Mouse (Mus musculus): Measurements from ENCODE around the gene Cul5.

The Cul5 gene

DNA sequence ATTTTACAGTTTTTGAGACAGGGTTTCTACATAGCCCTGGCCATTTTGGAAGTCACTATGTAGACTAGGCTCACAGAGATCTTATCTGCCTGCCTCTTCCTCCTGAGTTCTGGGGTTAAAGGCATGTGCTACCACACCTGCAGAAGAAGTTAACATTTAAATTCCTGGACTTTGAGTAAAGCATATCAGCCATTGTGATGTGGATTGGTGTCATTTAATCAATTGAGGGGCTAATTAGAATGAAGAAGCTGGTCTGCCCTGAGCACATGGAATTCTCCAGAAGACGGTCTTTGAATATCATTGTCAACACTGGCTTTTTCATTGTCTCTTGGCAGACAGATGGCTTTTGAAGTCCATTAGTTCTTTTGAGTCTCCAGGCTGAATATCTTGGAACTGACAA, 11.0 kb upstream of the Cul5 start:
- Histone ChIP-seq H3K27me3 (ENCODE audit: insufficient read depth, low read length) (no peaks in the 10 kb centered on the region), H3K4me1 (replicated peaks; ENCODE audit: low read depth, low read length) (peaks cover 18% of the 10 kb centered on the region), H3K36me3 (ENCODE audit: insufficient read depth, low read length) (no peaks in the 10 kb centered on the region), H3K9me3 (ENCODE audit: low read length) (peaks cover 10% of the 10 kb centered on the region), H3K4me3 (replicated peaks; ENCODE audit: low read length) (no peak overlapping the region)
- no peak for TF ChIP-seq POU5F1 (IDR thresholded peaks at IDR 0.05; ENCODE audit: borderline replicate concordance, low read length)
- peak; percentile 87 for TF ChIP-seq NANOG (IDR thresholded peaks at IDR 0.05; ENCODE audit: borderline replicate concordance, low read length)

DNA sequence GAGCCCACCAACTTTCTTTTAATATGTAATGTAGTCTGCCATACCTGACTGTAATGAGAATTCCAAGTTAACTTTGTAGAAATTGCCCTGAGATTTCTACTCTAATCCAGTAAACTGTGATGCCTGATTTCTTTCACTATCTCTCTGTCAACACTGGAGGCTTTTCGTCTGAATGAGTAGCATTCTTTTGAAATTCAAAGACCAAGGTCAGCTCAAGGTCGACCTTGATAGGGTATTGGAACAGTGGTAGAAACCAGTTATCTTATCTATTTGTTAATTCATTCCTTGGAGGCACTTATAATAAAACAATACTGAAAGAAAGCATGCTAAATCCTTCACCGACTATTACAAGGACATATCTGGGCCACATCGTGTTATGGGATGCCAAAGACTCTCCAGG, 7.1 kb upstream of the Cul5 start:
- TF ChIP-seq CTCF (conservative IDR thresholded peaks at IDR 0.05; ENCODE audit: low read length): no peak
- no peak for TF ChIP-seq NANOG (IDR thresholded peaks at IDR 0.05; ENCODE audit: borderline replicate concordance, low read length)
- no peak for TF ChIP-seq POU5F1 (IDR thresholded peaks at IDR 0.05; ENCODE audit: borderline replicate concordance, low read length)

DNA sequence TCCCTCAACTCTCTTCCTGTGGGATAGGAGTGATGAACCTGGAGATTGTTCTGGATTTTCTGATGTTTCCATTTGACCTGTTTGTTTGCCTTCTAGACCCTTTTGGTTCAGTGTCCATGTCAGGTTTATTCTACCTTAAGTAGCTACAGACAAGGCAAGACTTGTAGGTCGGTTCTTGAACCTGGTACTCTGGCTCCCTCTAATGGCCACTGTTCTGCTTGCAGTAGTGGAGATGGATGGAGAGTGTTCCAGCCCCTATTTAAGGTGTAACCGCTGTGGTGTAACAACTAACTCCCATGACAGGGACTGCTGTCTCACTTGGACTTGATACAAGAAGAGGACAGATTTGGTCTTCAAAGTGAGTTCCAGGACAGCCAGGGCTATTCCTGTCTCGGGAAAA, 3.8 kb upstream of the Cul5 start:
- H3K36me3 ChIP-seq (ENCODE audit: insufficient read depth, low read length): no peaks in the 10 kb centered on the region
- no peaks in the 10 kb centered on the region for H3K27me3 ChIP-seq (ENCODE audit: insufficient read depth, low read length)
- no peak overlapping the region for H3K4me3 ChIP-seq (replicated peaks; ENCODE audit: low read length)
- peaks cover 11% of the 10 kb centered on the region for H3K9me3 ChIP-seq (ENCODE audit: low read length)
- H3K4me1 ChIP-seq (replicated peaks; ENCODE audit: low read depth, low read length): peaks cover 34% of the 10 kb centered on the region
- TF ChIP-seq CTCF (conservative IDR thresholded peaks at IDR 0.05; ENCODE audit: low read length) (peak; percentile 86), POU5F1 (IDR thresholded peaks at IDR 0.05; ENCODE audit: borderline replicate concordance, low read length) (no peak)

More for the DNA sequence above, 7.1 kb upstream of the Cul5 start:
- H3K4me3 ChIP-seq (replicated peaks; ENCODE audit: low read length): no peak overlapping the region
- no peaks in the 10 kb centered on the region for H3K27me3 ChIP-seq (ENCODE audit: insufficient read depth, low read length)
- no peaks in the 10 kb centered on the region for H3K36me3 ChIP-seq (ENCODE audit: insufficient read depth, low read length)
- H3K4me1 ChIP-seq (replicated peaks; ENCODE audit: low read depth, low read length): peaks cover 31% of the 10 kb centered on the region
- H3K9me3 ChIP-seq (ENCODE audit: low read length): peaks cover 11% of the 10 kb centered on the region

GRCm38 (mm10) chr9:53667020-53667669, 2.7 kb downstream of the Cul5 start:
- Histone ChIP-seq H3K36me3 (ENCODE audit: insufficient read depth, low read length) (peaks cover 19% of the 10 kb centered on the region), H3K9me3 (ENCODE audit: low read length) (no peaks in the 10 kb centered on the region), H3K4me1 (replicated peaks; ENCODE audit: low read depth, low read length) (peaks cover 50% of the 10 kb centered on the region), H3K4me3 (replicated peaks; ENCODE audit: low read length) (peak overlapping the region; percentile 96), H3K27me3 (ENCODE audit: insufficient read depth, low read length) (no peaks in the 10 kb centered on the region)
- 0 out of 2 replicates have a peak, but pooled peaks have one; percentile 4 for TF ChIP-seq CTCF (conservative IDR thresholded peaks at IDR 0.05; ENCODE audit: low read length)
- no peak for TF ChIP-seq NANOG (IDR thresholded peaks at IDR 0.05; ENCODE audit: borderline replicate concordance, low read length)

- peak overlapping the region; percentile 96 for H3K4me3 ChIP-seq (replicated peaks; ENCODE audit: low read length)
- peaks cover 50% of the 10 kb centered on the region for H3K4me1 ChIP-seq (replicated peaks; ENCODE audit: low read depth, low read length)
- TF ChIP-seq POU5F1 (IDR thresholded peaks at IDR 0.05; ENCODE audit: borderline replicate concordance, low read length): no peak
- no peak for TF ChIP-seq NANOG (IDR thresholded peaks at IDR 0.05; ENCODE audit: borderline replicate concordance, low read length)
- TF ChIP-seq CTCF (conservative IDR thresholded peaks at IDR 0.05; ENCODE audit: low read length): no peak
- H3K36me3 ChIP-seq (ENCODE audit: insufficient read depth, low read length): peaks cover 21% of the 10 kb centered on the region
- H3K9me3 ChIP-seq (ENCODE audit: low read length): no peaks in the 10 kb centered on the region
- no peaks in the 10 kb centered on the region for H3K27me3 ChIP-seq (ENCODE audit: insufficient read depth, low read length)
Observed at GRCm38 (mm10) chr9:53666665-53667019, 3.2 kb downstream of the Cul5 start.

DNA sequence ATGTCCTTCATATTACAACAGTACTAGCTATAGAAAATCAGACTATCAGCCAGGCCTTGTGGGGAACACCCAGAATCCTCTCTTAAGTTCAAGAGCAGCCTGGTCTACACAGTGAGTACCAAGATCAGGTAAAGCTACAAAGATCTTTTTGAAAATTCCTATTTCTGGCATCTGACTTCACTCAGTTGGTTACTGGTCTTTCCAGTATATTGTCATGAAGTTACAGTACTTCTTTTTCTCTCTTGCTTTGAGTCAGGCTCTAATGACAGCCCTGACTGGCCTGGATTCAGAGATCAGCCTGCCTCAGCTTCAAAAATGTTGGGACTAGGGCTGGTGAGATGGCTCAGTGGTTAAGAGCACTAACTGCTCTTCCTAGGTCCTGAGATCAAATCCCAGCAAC, 4.4 kb downstream of the Cul5 start:
- H3K36me3 ChIP-seq (ENCODE audit: insufficient read depth, low read length): peaks cover 24% of the 10 kb centered on the region
- peaks cover 45% of the 10 kb centered on the region for H3K4me1 ChIP-seq (replicated peaks; ENCODE audit: low read depth, low read length)
- TF ChIP-seq CTCF (conservative IDR thresholded peaks at IDR 0.05; ENCODE audit: low read length) (no peak), POU5F1 (IDR thresholded peaks at IDR 0.05; ENCODE audit: borderline replicate concordance, low read length) (no peak), NANOG (IDR thresholded peaks at IDR 0.05; ENCODE audit: borderline replicate concordance, low read length) (no peak)
- no peaks in the 10 kb centered on the region for H3K27me3 ChIP-seq (ENCODE audit: insufficient read depth, low read length)
- no peaks in the 10 kb centered on the region for H3K9me3 ChIP-seq (ENCODE audit: low read length)
- no peak overlapping the region for H3K4me3 ChIP-seq (replicated peaks; ENCODE audit: low read length)

DNA sequence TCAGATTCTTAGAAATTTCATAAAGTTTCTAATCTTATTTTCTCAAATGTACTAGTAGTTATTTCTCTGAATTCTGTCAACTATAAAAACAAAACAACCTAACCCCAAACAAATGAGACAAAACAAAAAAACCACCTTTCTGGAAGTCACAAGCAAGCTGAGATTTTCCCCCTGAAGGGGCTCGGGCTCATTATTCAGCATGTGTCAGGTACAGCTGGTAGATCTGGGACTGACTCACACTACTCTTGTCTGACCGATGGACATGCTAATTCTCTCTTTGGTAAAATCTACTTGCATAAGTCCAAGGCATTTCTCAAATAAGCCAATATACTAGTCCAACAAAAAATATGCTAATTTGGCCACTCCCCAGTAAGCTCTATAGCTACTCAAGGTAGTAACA, 5.0 kb downstream of the Cul5 start:
- no peaks in the 10 kb centered on the region for H3K9me3 ChIP-seq (ENCODE audit: low read length)
- H3K4me3 ChIP-seq (replicated peaks; ENCODE audit: low read length): no peak overlapping the region
- H3K27me3 ChIP-seq (ENCODE audit: insufficient read depth, low read length): no peaks in the 10 kb centered on the region
- no peak for TF ChIP-seq NANOG (IDR thresholded peaks at IDR 0.05; ENCODE audit: borderline replicate concordance, low read length)
- TF ChIP-seq POU5F1 (IDR thresholded peaks at IDR 0.05; ENCODE audit: borderline replicate concordance, low read length): no peak
- no peak for TF ChIP-seq CTCF (conservative IDR thresholded peaks at IDR 0.05; ENCODE audit: low read length)
- H3K4me1 ChIP-seq (replicated peaks; ENCODE audit: low read depth, low read length): peaks cover 39% of the 10 kb centered on the region
- H3K36me3 ChIP-seq (ENCODE audit: insufficient read depth, low read length): peaks cover 24% of the 10 kb centered on the region

DNA sequence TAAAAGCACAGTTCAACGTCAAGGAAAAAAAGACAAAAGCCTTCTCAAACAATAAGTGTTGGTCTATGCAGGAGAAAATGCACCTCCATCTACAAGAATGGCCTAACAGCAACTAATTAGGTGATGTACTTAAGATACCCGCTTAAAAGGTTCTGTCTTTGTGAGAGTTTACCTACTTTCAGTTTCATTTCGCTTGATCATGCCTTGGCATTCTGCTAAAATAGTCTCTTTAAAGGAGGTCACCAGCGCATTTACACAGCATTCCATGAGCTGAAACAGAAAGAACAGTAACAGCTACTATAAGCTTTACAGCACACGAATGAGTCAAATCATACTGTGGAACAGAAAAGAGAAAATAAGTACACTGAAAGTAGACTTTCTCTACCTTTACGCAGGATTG, 35.0 kb downstream of the Cul5 start:
- no peaks in the 10 kb centered on the region for H3K9me3 ChIP-seq (ENCODE audit: low read length)
- TF ChIP-seq NANOG (IDR thresholded peaks at IDR 0.05; ENCODE audit: borderline replicate concordance, low read length) (no peak), POU5F1 (IDR thresholded peaks at IDR 0.05; ENCODE audit: borderline replicate concordance, low read length) (no peak), CTCF (conservative IDR thresholded peaks at IDR 0.05; ENCODE audit: low read length) (no peak)
- no peaks in the 10 kb centered on the region for H3K27me3 ChIP-seq (ENCODE audit: insufficient read depth, low read length)
- no peaks in the 10 kb centered on the region for H3K4me1 ChIP-seq (replicated peaks; ENCODE audit: low read depth, low read length)
- H3K36me3 ChIP-seq (ENCODE audit: insufficient read depth, low read length): peaks cover 76% of the 10 kb centered on the region
- H3K4me3 ChIP-seq (replicated peaks; ENCODE audit: low read length): no peak overlapping the region

GRCm38 (mm10) chr9:53615246-53615645, 54.6 kb downstream of the Cul5 start:
- H3K4me1 ChIP-seq (replicated peaks; ENCODE audit: low read depth, low read length): no peaks in the 10 kb centered on the region
- H3K9me3 ChIP-seq (ENCODE audit: low read length): no peaks in the 10 kb centered on the region
- H3K4me3 ChIP-seq (replicated peaks; ENCODE audit: low read length): no peak overlapping the region
- H3K27me3 ChIP-seq (ENCODE audit: insufficient read depth, low read length): peaks cover 3% of the 10 kb centered on the region; the same call in 1 of the 2 replicates
- peaks cover 63% of the 10 kb centered on the region for H3K36me3 ChIP-seq (ENCODE audit: insufficient read depth, low read length)
- TF ChIP-seq NANOG (IDR thresholded peaks at IDR 0.05; ENCODE audit: borderline replicate concordance, low read length) (no peak), POU5F1 (IDR thresholded peaks at IDR 0.05; ENCODE audit: borderline replicate concordance, low read length) (no peak), CTCF (conservative IDR thresholded peaks at IDR 0.05; ENCODE audit: low read length) (no peak)

Data from E14TG2a.4 (cell line).